Mouse (Mus musculus): Measurements from ENCODE around the gene Hbb-bt. TPM values are rescaled to one million over a fixed set of nuclear protein-coding genes. Genes with fewer than 3 reads are reported as not detected.
"Not testable (repeated sequence)": the region's sequence is repeated elsewhere in the genome, so short reads cannot be mapped to it uniquely, and the experiment has no call there.

The Hbb-bt gene
- polyA plus RNA-seq (2017; shearing (Covaris generic)) = 1 to 10 TPM in 1 of 2 experiments, not detected in 1; 2.4 TPM

- ATAC-seq = no peak
Observed at GRCm38 (mm10) chr7:103813766-103814165, at the start of gene Hbb-bt. TSS of gene Hbb-bt (minus strand) at chr7:103813996.

- no peak for ATAC-seq
Observed at GRCm38 (mm10) chr7:103861531-103861930, 47.7 kb upstream of the Hbb-bt start.

- no peak for ATAC-seq
Observed at GRCm38 (mm10) chr7:103860855-103861254, 47.1 kb upstream of the Hbb-bt start.

- ATAC-seq = no peak
Observed at GRCm38 (mm10) chr7:103859076-103859475, 45.3 kb upstream of the Hbb-bt start.

- ATAC-seq = no peak
Observed at GRCm38 (mm10) chr7:103854669-103855068, 40.9 kb upstream of the Hbb-bt start.

- no peak for ATAC-seq
Observed at GRCm38 (mm10) chr7:103853090-103853489, 39.3 kb upstream of the Hbb-bt start, which contains the start of gene Hbb-y. TSS of gene Hbb-y (minus strand) at chr7:103853216.

GRCm38 (mm10) chr7:103844525-103845325, 30.9 kb upstream of the Hbb-bt start:
- ATAC-seq = no peak

GRCm38 (mm10) chr7:103843034-103843433, 29.2 kb upstream of the Hbb-bt start, which contains the start of gene Hbb-bh1:
TSS of gene Hbb-bh1 (minus strand) at chr7:103843164.
- no peak for ATAC-seq

GRCm38 (mm10) chr7:103840268-103840667, 26.5 kb upstream of the Hbb-bt start, which contains the start of gene Hbb-bh2:
TSS of gene Hbb-bh2 (minus strand) at chr7:103840520.
- ATAC-seq = no peak

GRCm38 (mm10) chr7:103827808-103828207, 14.0 kb upstream of the Hbb-bt start, which contains the start of gene Hbb-bs:
TSS of gene Hbb-bs (minus strand) at chr7:103828096.
- ATAC-seq = no peak

- not testable (repeated sequence) for ATAC-seq
Observed at GRCm38 (mm10) chr7:103827139-103827538, 13.3 kb upstream of the Hbb-bt start.

- ATAC-seq = no peak
Observed at GRCm38 (mm10) chr7:103826255-103826887, 12.6 kb upstream of the Hbb-bt start.

- ATAC-seq = no peak
Observed at GRCm38 (mm10) chr7:103825536-103826254, 11.9 kb upstream of the Hbb-bt start.

- no peak for ATAC-seq
Observed at GRCm38 (mm10) chr7:103824597-103824996, 10.8 kb upstream of the Hbb-bt start.

- ATAC-seq = not testable (repeated sequence)
Observed at GRCm38 (mm10) chr7:103815085-103815484, 1.3 kb upstream of the Hbb-bt start.

- ATAC-seq = not testable (repeated sequence)
Observed at GRCm38 (mm10) chr7:103813152-103813551, 644 bp downstream of the Hbb-bt start.

GRCm38 (mm10) chr7:103812174-103812573, 1.6 kb downstream of the Hbb-bt start:
- no peak for ATAC-seq

GRCm38 (mm10) chr7:103811223-103811845, 2.5 kb downstream of the Hbb-bt start:
- ATAC-seq = no peak

GRCm38 (mm10) chr7:103810746-103811145, 3.0 kb downstream of the Hbb-bt start:
- ATAC-seq = no peak

- ATAC-seq = no peak
Observed at GRCm38 (mm10) chr7:103810296-103810695, 3.5 kb downstream of the Hbb-bt start.

GRCm38 (mm10) chr7:103809801-103810155, 4.0 kb downstream of the Hbb-bt start:
- no peak for ATAC-seq

- no peak for ATAC-seq
Observed at GRCm38 (mm10) chr7:103808971-103809800, 4.6 kb downstream of the Hbb-bt start.
